Mouse (Mus musculus) kidney, postnatal 0 days (tissue): ENCODE data around the gene Gm21973. TPM values are rescaled to one million over a fixed set of nuclear protein-coding genes. Genes with fewer than 3 reads are reported as not detected.

Experiments used
- ATAC-seq: fragments of 200-750 bp; cut with Nextera tagmentation; replicated peaks from 2 replicates; pipeline ENCODE4 v1.8.0; 2017; ENCODE audit warnings: low read depth, moderate number of reproducible peaks, moderate TSS enrichment, moderate library complexity; ENCODE audit not compliant: low FRiP score
- DNase-seq: peaks from one replicate; pipeline ENCODE4 v3.0.0-alpha.2; 2016; ENCODE audit warnings: low spot score
- H3K27ac ChIP-seq: fragments of 300-500 bp; sonication (generic); 2 replicates; pipeline ENCODE4 v1.5.1; 2014; ENCODE audit warnings: mild to moderate bottlenecking
- H3K27me3 ChIP-seq: fragments of 300-500 bp; sonication (generic); 2 replicates; pipeline ENCODE4 v1.6.1; 2014; ENCODE audit warnings: low read length, mixed read lengths; ENCODE audit not compliant: insufficient read depth
- H3K36me3 ChIP-seq: fragments of 300-500 bp; sonication (generic); 2 replicates; pipeline ENCODE4 v1.6.1; 2014; ENCODE audit warnings: low read length, mixed read lengths; ENCODE audit not compliant: insufficient read depth
- H3K4me1 ChIP-seq: fragments of 300-500 bp; sonication (generic); replicated peaks from 2 replicates; pipeline ENCODE4 v1.6.1; 2014; ENCODE audit warnings: antibody characterized with exemption, low read length, mixed read lengths; ENCODE audit not compliant: insufficient read depth
- H3K4me2 ChIP-seq: fragments of 300-500 bp; sonication (generic); 2 replicates; pipeline ENCODE4 v1.6.1; 2014; ENCODE audit warnings: mild to moderate bottlenecking, low read length, moderate library complexity, mixed read lengths
- H3K4me3 ChIP-seq: fragments of 300-500 bp; sonication (generic); replicated peaks from 2 replicates; pipeline ENCODE4 v1.5.1; 2014; ENCODE audit warnings: low read depth, low read length
- H3K9ac ChIP-seq: fragments of 300-500 bp; sonication (generic); 2 replicates; pipeline ENCODE4 v1.6.1; 2014; ENCODE audit warnings: low read depth, low read length
- H3K9me3 ChIP-seq: fragments of 300-500 bp; sonication (generic); replicated peaks from 2 replicates; pipeline ENCODE4 v1.6.1; 2016; ENCODE audit warnings: low read length, inconsistent platforms, mixed read lengths
- CTCF ChIP-seq: IDR thresholded peaks from 2 replicates; pipeline ENCODE4 v1.5.1; 2016; ENCODE audit warnings: antibody characterized with exemption, low read depth, mild to moderate bottlenecking, moderate library complexity
- WGBS: fragments of 180-500 bp; shearing (Covaris S2); extraction: QIAGEN DNeasy Blood & Tissue Kit; methylation state at CpG from one replicate; pipeline ENCODE4 v1.1.7; 2014; 5-methylcytosine and 5-hydroxymethylcytosine counted together
- polyA plus RNA-seq: library from polyadenylated mRNA; unstranded; fragments of >200 nt; fragmentation: Nextera tagmentation; extraction: Ambion mirVana; gene quantifications from 2 replicates; pipeline ENCODE4 v1.2.1, GENCODE M21; 2015

Gm21973 gene
- polyA plus RNA-seq, 1 experiment from 2014 or later, result not detected

DNA sequence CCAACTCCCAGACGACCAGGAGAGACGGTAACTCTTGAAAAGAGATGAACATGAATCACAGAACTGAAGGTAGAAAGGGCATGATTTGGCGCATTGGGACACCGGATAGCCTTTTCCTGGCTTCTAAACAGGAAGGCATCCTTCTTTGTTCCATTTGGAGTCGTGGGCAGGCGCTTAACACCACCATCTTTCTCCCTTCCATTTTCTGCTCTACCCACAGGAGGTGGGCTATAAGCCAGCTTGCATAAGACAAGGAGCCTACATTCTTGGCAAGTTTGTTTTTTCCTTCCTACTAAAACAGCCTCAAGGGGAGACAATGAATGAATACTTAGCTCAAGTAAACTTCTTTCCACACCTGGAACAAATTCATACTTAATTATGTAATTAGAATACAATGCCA, 88.5 kb downstream of the Gm21973 start:
- Histone ChIP-seq H3K27me3 (no peaks in the 10 kb centered on the region), H3K27ac (no peak overlapping the region), H3K9ac (no peak overlapping the region), H3K36me3 (no peaks in the 10 kb centered on the region), H3K4me3 (no peak overlapping the region), H3K4me1 (no peaks in the 10 kb centered on the region), H3K4me2 (no peak overlapping the region), H3K9me3 (no peaks in the 10 kb centered on the region)
- WGBS, result 92% methylated on average over 6 of the region's 6 CpGs
- TF ChIP-seq CTCF, result no peak
- ATAC-seq (no peak), DNase-seq (no peak)

DNA sequence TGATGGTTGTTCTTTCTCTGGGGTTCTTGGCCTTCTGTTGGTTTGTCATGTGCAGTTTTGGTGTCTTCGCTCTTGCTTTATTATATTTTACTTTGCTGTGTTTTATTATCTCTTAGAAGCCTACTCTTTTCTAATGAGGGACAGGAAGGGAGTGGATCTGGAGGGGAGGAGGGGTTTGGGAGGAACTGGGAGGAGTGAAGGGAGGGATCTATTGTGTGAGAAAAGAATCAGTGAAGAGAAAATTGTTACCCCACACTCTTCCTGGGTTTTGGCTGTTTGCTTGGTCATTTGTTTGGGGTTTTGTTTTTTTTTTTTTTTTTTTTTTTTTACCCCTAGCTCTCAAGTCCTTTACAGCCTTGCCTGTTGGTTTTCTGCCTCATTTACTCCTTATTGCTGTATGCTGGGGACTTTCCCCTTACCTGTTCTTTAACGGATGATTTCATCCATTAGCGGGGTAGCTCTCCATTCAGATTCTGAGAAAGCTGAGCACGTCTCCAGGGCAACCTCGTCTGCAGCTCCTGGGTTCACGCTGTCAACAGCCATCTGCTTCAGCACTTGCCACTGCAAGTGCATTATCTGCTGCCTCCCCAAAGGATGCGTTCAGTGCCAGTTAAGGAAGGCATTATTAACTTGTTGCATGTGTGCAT, 96.1 kb downstream of the Gm21973 start:
- no peak for TF ChIP-seq CTCF
- DNase-seq (peak; percentile 24), ATAC-seq (no peak; the same call in 1 of the 2 replicates)
- WGBS, result 24% methylated on average over 7 of the region's 7 CpGs
- H3K9ac ChIP-seq, result no peak overlapping the region
- no peak overlapping the region for H3K4me3 ChIP-seq
- no peak overlapping the region for H3K4me2 ChIP-seq
- no peaks in the 10 kb centered on the region for H3K9me3 ChIP-seq
- H3K4me1 ChIP-seq, result no peaks in the 10 kb centered on the region; the same call in 1 of the 2 replicates
- no peaks in the 10 kb centered on the region for H3K36me3 ChIP-seq
- no peaks in the 10 kb centered on the region for H3K27me3 ChIP-seq
- H3K27ac ChIP-seq, result no peak overlapping the region

DNA sequence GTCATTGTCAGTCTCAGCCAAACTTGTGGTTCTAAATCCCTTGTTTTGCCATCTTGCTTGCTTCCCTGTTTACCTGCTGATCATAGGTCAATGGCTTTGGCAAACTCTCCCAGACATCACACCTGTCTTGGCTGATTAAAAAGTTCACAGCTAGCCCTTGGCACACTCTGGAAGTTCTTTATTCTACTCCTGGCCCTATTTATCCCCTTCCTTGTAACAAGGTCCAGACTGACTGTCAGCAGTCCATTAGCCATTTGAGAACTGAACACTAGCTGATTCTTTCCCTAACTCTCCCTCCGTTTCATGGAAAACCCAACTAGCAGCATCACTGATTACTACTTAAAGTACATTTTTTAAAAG, 96.6 kb downstream of the Gm21973 start:
- H3K27ac ChIP-seq, result no peak overlapping the region
- no peak for DNase-seq

More for the DNA sequence above, 96.6 kb downstream of the Gm21973 start:
- Histone ChIP-seq H3K36me3 (no peaks in the 10 kb centered on the region), H3K4me2 (no peak overlapping the region), H3K9ac (no peak overlapping the region), H3K9me3 (no peaks in the 10 kb centered on the region), H3K27me3 (no peaks in the 10 kb centered on the region), H3K4me3 (no peak overlapping the region), H3K4me1 (no peaks in the 10 kb centered on the region; the same call in 1 of the 2 replicates)
- TF ChIP-seq CTCF, result no peak
- ATAC-seq, result no peak
- WGBS, result 65% methylated on average over 1 of the region's 1 CpGs

Other genes starting within 250 kb of the Gm21973 start
- gene Prlr, start 148.1 kb upstream of the Gm21973 start, polyA plus RNA-seq, result 6.9 and 9.1 TPM in 2 replicates
- 17.8 and 19.8 TPM in 2 replicates for gene Agxt2, start 33.2 kb downstream of the Gm21973 start, polyA plus RNA-seq
- gene Dnajc21, start 145.1 kb downstream of the Gm21973 start, polyA plus RNA-seq, result 16.1 and 20.3 TPM in 2 replicates
- gene Brix1, start 160.6 kb downstream of the Gm21973 start, polyA plus RNA-seq, result 126 and 146 TPM in 2 replicates
- 27.1 and 29.1 TPM in 2 replicates for gene Rad1, start 160.6 kb downstream of the Gm21973 start, polyA plus RNA-seq
- not detected in 2 replicates for gene Ttc23l, start 233.3 kb downstream of the Gm21973 start, polyA plus RNA-seq